Mouse (Mus musculus) splenic B cell, adult 2 months (primary cell): ENCODE results near the gene Slc25a17.

Experiments used
- DNase-seq: peaks from one replicate; pipeline ENCODE4 v3.0.0-alpha.2; 2011; ENCODE audit warnings: low read depth, low spot score
- H3K27me3 ChIP-seq: 2 replicates; pipeline ENCODE4 v1.6.1; 2012; ENCODE audit warnings: mild to moderate bottlenecking, low read length, moderate library complexity, mixed read lengths; ENCODE audit not compliant: control insufficient read depth, poor library complexity, insufficient read depth, severe bottlenecking
- H3K36me3 ChIP-seq: 2 replicates; pipeline ENCODE4 v1.6.1; 2012; ENCODE audit warnings: mild to moderate bottlenecking, low read length, moderate library complexity, mixed read lengths; ENCODE audit not compliant: control insufficient read depth, poor library complexity, insufficient read depth, severe bottlenecking

Slc25a17 gene

GRCm38 (mm10) chr15:81364271-81364670 is 3.7 kb upstream of the Slc25a17 start:
- DNase-seq, result no peak
- Histone ChIP-seq H3K36me3 (peaks cover 13% of the 10 kb centered on the region), H3K27me3 (no peaks in the 10 kb centered on the region)

- no peaks in the 10 kb centered on the region for H3K27me3 ChIP-seq
- peaks cover 11% of the 10 kb centered on the region; the same call in 1 of the 2 replicates for H3K36me3 ChIP-seq
- DNase-seq, result no peak
Measured at GRCm38 (mm10) chr15:81362501-81362900, 1.9 kb upstream of the Slc25a17 start.

GRCm38 (mm10) chr15:81361417-81362015 is 904 bp upstream of the Slc25a17 start:
- DNase-seq, result peak; percentile 13
- Histone ChIP-seq H3K27me3 (no peaks in the 10 kb centered on the region), H3K36me3 (peaks cover 6% of the 10 kb centered on the region; the same call in 1 of the 2 replicates)

GRCm38 (mm10) chr15:81361022-81361404 is 401 bp upstream of the Slc25a17 start:
- DNase-seq, result no peak
- H3K27me3 ChIP-seq, result no peaks in the 10 kb centered on the region
- H3K36me3 ChIP-seq, result peaks cover 3% of the 10 kb centered on the region; the same call in 1 of the 2 replicates

- H3K27me3 ChIP-seq, result no peaks in the 10 kb centered on the region
- no peak for DNase-seq
Measured at GRCm38 (mm10) chr15:81359421-81359820, 1.2 kb downstream of the Slc25a17 start.

GRCm38 (mm10) chr15:81358943-81359342 is 1.7 kb downstream of the Slc25a17 start:
- H3K36me3 ChIP-seq, result no peaks in the 10 kb centered on the region
- no peaks in the 10 kb centered on the region for H3K27me3 ChIP-seq
- no peak for DNase-seq

More at GRCm38 (mm10) chr15:81359421-81359820, 1.2 kb downstream of the Slc25a17 start:
- H3K36me3 ChIP-seq, result peaks cover 3% of the 10 kb centered on the region; the same call in 1 of the 2 replicates

- no peak for DNase-seq
- H3K36me3 ChIP-seq, result no peaks in the 10 kb centered on the region
- no peaks in the 10 kb centered on the region for H3K27me3 ChIP-seq
Measured at GRCm38 (mm10) chr15:81356946-81357345, 3.7 kb downstream of the Slc25a17 start.

GRCm38 (mm10) chr15:81355146-81355761 is 5.4 kb downstream of the Slc25a17 start:
- H3K36me3 ChIP-seq, result no peaks in the 10 kb centered on the region
- no peaks in the 10 kb centered on the region for H3K27me3 ChIP-seq
- peak; percentile 80 for DNase-seq

GRCm38 (mm10) chr15:81352638-81353037 is 8.0 kb downstream of the Slc25a17 start:
- DNase-seq, result peak; percentile 29
- no peaks in the 10 kb centered on the region for H3K36me3 ChIP-seq
- no peaks in the 10 kb centered on the region for H3K27me3 ChIP-seq

GRCm38 (mm10) chr15:81350401-81350800 is 10.2 kb downstream of the Slc25a17 start:
- Histone ChIP-seq H3K27me3 (no peaks in the 10 kb centered on the region), H3K36me3 (no peaks in the 10 kb centered on the region)
- no peak for DNase-seq

- Histone ChIP-seq H3K27me3 (no peaks in the 10 kb centered on the region), H3K36me3 (no peaks in the 10 kb centered on the region)
- no peak for DNase-seq
Measured at GRCm38 (mm10) chr15:81348366-81348765, 12.2 kb downstream of the Slc25a17 start.

- H3K27me3 ChIP-seq, result no peaks in the 10 kb centered on the region
- no peaks in the 10 kb centered on the region for H3K36me3 ChIP-seq
- no peak for DNase-seq
Measured at GRCm38 (mm10) chr15:81347466-81347865, 13.1 kb downstream of the Slc25a17 start.

GRCm38 (mm10) chr15:81341426-81341825 is 19.2 kb downstream of the Slc25a17 start:
- no peaks in the 10 kb centered on the region for H3K27me3 ChIP-seq
- peaks cover 2% of the 10 kb centered on the region; the same call in 1 of the 2 replicates for H3K36me3 ChIP-seq
- no peak for DNase-seq

GRCm38 (mm10) chr15:81339158-81339557 is 21.5 kb downstream of the Slc25a17 start:
- H3K36me3 ChIP-seq, result peaks cover 4% of the 10 kb centered on the region
- no peak for DNase-seq
- no peaks in the 10 kb centered on the region for H3K27me3 ChIP-seq

GRCm38 (mm10) chr15:81336466-81336865 is 24.1 kb downstream of the Slc25a17 start:
- no peak for DNase-seq
- H3K36me3 ChIP-seq, result peaks cover 4% of the 10 kb centered on the region
- H3K27me3 ChIP-seq, result no peaks in the 10 kb centered on the region
